Mouse (Mus musculus) embryonic stem cell, embryonic (primary cell): Measurements from ENCODE around the gene Urad.

Source experiments
- CTCF ChIA-PET, 4 experiments: fragments of 300-600 bp in 2 of 4; fragments of 350-600 bp in 2 of 4; sonication (Branson Sonifier 250); formaldehyde crosslinking; loops; one replicate each; lab custom pipeline; 2022; ENCODE audit warnings: inconsistent platforms in 2 of 4; lab: Charles Lee
- POLR2A ChIA-PET, 4 experiments: fragments of 300-600 bp in 2 of 4; fragments of 350-600 bp in 2 of 4; sonication (Branson Sonifier 250); formaldehyde crosslinking; loops; one replicate each; lab custom pipeline; 2022; ENCODE audit warnings: antibody characterized with exemption in 4 of 4, inconsistent platforms in 1 of 4; lab: Charles Lee

Urad gene

DNA sequence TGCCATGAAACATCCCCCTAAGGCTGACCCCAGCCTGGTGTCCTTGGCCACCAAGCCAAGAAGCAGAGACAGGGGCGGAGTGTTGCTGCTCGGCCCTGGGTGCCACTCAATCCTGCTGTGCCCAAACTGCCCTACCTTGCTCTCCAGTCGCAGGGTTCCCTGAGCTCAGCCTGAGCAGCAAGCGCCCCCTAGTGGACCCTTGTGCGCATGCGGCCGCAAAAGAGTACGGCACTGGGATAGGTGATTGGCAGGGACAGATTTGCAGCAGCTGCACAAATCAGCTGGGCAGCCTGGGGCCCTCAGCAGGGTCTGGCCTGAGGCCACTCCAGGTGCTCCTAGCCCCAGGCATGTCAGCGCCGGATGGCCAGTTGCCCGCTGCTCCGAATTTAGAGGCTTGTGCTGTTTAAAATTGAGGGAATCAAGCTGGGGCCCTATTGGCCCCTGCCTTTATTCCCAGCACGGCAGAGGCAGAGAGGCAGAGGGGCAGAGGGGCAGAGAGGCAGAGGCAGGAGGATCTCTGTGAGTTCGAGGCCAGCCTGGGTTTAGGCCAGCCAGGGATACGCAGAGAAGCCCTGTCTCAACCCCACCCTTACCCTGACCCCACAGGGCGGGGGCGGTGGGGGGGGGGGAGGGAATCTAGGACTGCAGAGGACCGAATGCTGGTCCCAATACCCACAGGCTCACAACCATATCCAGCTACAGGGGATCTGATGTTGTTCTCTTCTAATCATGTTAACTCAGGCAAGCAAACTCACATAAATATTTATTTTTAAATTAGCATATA is 28.9 kb downstream of the Urad start:
- POLR2A ChIA-PET = interaction anchor here in 3 of 4 experiments (0.6 to 1.7 kb wide), 14 partner anchors 13 to 457 kb away, joined by 3 to 8 read pairs (median 3); partner anchors contain the start of gene Rasl11a (in 1 of the 3)
- CTCF ChIA-PET = interaction anchor here (0.5 to 3.9 kb wide), 112 partner anchors 9 to 1723 kb away, joined by 3 to 35 read pairs (median 4); partner anchors contain the start of genes Cdx2 (in 2 of the 4), Pdx1 (in 2 of the 4), Mtif3 (in 1 of the 4) and Polr1d (in 1 of the 4)

DNA sequence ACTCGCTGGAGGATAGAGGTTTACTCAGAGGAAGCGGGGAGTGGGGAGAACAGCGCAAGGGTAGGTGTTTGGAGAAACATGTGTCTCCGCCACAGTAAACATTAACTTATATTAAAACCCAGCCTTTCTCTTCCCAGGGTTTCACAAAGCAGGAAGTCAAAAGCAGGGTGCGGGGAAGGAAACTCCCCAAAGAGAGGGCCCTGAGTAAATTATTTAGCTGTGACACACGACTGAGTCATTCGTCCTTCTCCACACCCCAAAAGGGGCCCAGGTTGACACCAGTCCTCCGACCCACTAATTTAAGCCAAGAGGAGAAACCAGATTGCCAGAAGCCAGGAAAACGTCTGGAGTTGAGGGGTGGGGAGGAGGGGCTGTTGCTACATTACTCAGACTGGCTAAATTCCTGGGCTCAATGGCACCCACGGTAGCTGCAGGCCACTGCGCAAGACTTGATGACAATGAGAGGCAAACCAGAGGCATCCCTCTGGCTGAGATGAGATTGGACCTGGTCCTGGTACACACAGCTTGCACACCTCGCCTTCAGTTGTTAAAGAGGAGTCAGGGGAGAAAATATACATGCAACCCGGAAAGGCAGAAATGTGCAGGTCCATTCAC is 29.6 kb downstream of the Urad start:
- ChIA-PET CTCF (interaction anchor here (0.6 to 3.9 kb wide), 87 partner anchors 9 to 633 kb away, joined by 3 to 35 read pairs (median 5); partner anchors contain the start of genes Cdx2 (in 2 of the 4), Pdx1 (in 2 of the 4), Mtif3 (in 1 of the 4) and Polr1d (in 1 of the 4)), POLR2A (interaction anchor here in 3 of 4 experiments (0.6 to 1.7 kb wide), 8 partner anchors 12 to 376 kb away, joined by 3 to 8 read pairs (median 3); no protein-coding TSS in a partner anchor)

DNA sequence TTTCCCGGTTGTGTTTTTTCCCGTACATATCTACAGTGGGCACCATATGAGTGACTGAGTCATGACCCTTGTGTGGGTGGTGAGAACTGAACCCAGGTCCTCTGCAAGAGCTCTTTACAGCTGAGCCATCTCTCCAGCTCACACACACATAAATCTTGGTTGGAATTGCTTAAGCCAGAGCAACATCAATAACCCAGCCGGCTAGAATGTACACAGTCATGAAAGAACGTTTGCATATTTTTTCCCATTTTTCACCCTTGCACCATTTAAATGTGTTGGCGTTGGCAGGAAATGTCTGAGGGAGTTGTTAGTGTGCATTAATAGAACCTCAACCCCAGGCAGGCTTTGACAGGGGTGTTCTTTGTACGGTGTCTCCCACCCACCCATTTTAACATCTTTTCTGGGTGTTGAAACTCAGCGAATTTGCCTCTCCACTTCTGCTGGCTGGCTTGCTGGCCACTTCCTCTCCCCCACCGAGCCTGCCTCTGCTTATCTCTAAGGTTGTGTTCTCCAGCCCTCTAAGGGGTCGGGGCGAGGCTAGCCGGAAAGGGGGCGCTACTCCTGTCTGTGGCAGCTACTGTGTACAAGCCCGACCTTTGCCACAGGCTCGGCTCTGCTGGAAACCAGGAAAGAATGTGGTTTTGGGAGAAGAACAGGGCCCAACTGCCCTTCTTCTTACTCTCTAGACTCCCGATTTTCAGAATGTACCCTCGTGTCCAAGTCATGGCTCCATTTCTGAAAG is 30.3 kb downstream of the Urad start:
- POLR2A ChIA-PET = no interaction called here
- CTCF ChIA-PET = interaction anchor here in 3 of 4 experiments (0.6 to 3.9 kb wide), 25 partner anchors 8 to 617 kb away, joined by 3 to 35 read pairs (median 6); partner anchors contain the start of gene Pdx1 (in 2 of the 3)

DNA sequence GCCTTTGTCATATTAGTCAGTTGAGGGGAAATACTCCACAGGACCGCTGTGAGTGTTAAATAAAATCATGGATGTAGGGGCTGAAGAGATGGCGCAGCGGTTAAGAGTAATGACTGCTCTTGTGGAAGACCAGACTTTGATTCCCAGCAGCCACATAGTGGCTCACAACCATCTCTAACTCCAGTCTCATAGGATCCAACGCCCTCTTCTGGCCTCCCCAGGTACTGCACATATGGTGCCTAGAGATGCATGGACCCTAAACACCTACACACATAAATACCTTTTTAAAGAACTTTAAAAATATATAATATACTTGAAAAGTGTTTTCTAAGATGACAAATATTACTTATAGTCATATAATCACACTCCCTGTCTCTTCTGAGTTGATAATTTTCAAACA is 37.9 kb downstream of the Urad start:
- POLR2A ChIA-PET = interaction anchor here in 1 of 4 experiments (0.5 kb wide), 1 partner anchor 206 kb away, joined by 3 read pairs; no protein-coding TSS in a partner anchor
- CTCF ChIA-PET = interaction anchor here (0.6 to 1.2 kb wide), 7 partner anchors 9 to 379 kb away, joined by 3 to 6 read pairs (median 4); no protein-coding TSS in a partner anchor

GRCm38 (mm10) chr5:147277547-147277925 is 44.7 kb downstream of the Urad start:
- ChIA-PET CTCF (interaction anchor here in 3 of 4 experiments (0.8 to 5.2 kb wide), 11 partner anchors 10 to 369 kb away, joined by 3 to 35 read pairs (median 4); partner anchors contain the start of gene Cdx2 (in 1 of the 3)), POLR2A (interaction anchor here in 2 of 4 experiments (0.7 to 1.7 kb wide), 6 partner anchors 16 to 306 kb away, joined by 3 to 5 read pairs (median 4); no protein-coding TSS in a partner anchor)

GRCm38 (mm10) chr5:147276701-147277546 is 45.3 kb downstream of the Urad start:
- POLR2A ChIA-PET = interaction anchor here in 2 of 4 experiments (0.6 to 1.7 kb wide), 5 partner anchors 22 to 566 kb away, joined by 3 to 5 read pairs (median 4); no protein-coding TSS in a partner anchor

GRCm38 (mm10) chr5:147275761-147276160 is 46.5 kb downstream of the Urad start:
- CTCF ChIA-PET = interaction anchor here in 3 of 4 experiments (0.6 to 5.2 kb wide), 5 partner anchors 16 to 327 kb away, joined by 3 to 35 read pairs (median 4); partner anchors contain the start of gene Gtf3a (in 1 of the 3)
- POLR2A ChIA-PET = no interaction called here

More at GRCm38 (mm10) chr5:147276701-147277546, 45.3 kb downstream of the Urad start:
- CTCF ChIA-PET = interaction anchor here in 3 of 4 experiments (0.6 to 5.2 kb wide), 14 partner anchors 10 to 368 kb away, joined by 3 to 35 read pairs (median 4); partner anchors contain the start of gene Cdx2 (in 1 of the 3)

GRCm38 (mm10) chr5:147274174-147275141 is 47.8 kb downstream of the Urad start:
- ChIA-PET CTCF (interaction anchor here in 3 of 4 experiments (0.6 to 5.2 kb wide), 11 partner anchors 17 to 599 kb away, joined by 3 to 35 read pairs (median 4); no protein-coding TSS in a partner anchor), POLR2A (interaction anchor here in 2 of 4 experiments (0.9 to 2.7 kb wide), 5 partner anchors 13 to 32 kb away, joined by 3 to 8 read pairs (median 5); partner anchors contain the start of gene Cdx2 (in 1 of the 2))

- CTCF ChIA-PET = interaction anchor here (0.6 to 1.6 kb wide), 8 partner anchors 26 to 358 kb away, joined by 3 to 8 read pairs (median 4); no protein-coding TSS in a partner anchor
- POLR2A ChIA-PET = interaction anchor here in 1 of 4 experiments (1.2 to 2.7 kb wide), 4 partner anchors 15 to 28 kb away, joined by 4 to 8 read pairs (median 6); no protein-coding TSS in a partner anchor
Measured at GRCm38 (mm10) chr5:147272808-147273345, 49.4 kb downstream of the Urad start.

DNA sequence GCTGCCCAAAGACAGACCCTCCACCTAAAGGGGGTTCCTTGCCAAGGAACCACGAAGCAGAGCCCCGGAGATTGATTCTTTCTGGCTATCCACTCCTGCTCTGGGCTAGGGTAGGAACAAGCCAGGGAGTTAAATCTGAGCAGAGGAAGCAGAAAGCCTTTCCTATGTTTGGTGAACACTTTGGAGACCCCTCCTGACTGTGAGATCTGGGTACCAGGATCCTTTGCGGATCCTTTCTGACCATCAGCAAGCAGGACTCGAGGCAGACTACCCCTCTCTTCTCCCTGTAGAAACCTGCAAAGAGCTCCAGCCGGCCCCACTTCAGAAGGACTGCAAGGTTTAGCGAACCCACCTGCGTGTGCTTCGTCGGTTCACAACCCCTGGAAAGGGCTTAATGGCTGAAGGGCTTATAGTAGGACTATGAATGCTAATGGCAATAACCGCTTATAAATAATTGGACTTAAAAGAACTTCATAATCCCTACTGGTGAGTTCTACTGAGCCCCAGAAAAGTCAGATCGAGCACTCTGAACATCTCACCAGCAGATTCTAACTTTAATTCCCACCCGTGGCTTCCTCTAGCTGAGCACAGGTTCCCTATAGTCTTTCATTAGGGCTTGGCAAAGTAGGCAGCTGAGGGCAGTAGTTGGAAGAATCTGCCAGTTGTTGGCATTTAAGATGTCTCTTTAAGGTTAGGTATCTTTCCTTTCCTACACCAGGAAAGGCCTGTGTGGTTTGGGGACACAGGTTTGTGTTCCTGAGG is 50.0 kb downstream of the Urad start:
- CTCF ChIA-PET = interaction anchor here (0.6 to 1.6 kb wide), 6 partner anchors 27 to 357 kb away, joined by 3 to 6 read pairs (median 4); no protein-coding TSS in a partner anchor

DNA sequence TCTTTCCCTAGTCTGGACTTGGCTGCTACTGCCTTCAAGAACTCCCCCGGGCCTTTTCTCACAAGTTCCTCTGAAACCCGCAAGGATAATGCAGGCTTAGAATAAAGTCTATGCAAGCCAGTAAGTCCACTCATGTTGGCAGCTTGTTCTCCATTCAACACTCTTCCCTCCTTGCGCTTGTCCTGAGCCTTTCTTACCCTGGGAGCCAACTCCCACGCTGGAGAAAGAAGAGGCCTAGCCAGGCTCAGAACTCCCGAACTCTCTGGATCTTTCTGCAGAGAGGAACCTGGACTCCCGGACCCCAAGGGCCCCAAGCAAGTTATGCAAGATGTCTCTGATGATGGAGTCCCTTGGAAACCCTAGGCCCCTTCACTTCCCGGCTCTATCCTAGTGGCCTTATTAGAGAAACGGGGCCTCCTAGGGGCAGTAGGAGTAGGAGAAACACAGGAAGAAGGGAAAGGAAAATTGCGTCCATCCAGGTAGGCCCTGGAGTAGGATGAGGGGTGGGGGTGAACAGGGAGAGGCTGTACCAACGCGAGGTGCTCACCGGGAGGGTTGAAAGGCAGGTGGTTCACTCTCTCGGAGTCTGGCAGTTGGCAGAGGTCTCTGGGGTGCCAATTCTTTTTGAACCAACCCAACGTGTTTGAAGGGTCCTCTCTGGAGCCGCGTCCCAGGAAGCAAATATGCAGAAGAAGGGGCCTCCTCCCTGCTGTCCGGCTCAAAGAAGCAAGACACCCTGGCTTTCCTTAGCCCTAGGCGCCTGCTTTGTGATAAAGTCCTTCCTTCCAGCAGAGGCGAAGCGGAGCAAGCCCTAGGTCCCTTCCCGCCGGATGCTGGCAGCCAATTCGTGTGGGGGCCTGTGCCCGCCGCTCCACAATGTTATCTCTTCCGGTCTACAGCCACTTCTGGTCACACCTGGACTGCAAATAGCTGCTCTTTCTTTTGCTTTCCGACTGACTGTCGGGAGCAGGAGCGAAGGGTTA is 51.3 kb downstream of the Urad start:
- CTCF ChIA-PET = interaction anchor here (0.6 to 2.4 kb wide), 11 partner anchors 17 to 1524 kb away, joined by 3 to 11 read pairs (median 6); no protein-coding TSS in a partner anchor
- POLR2A ChIA-PET = interaction anchor here (0.6 to 2.7 kb wide), 8 partner anchors 12 to 355 kb away, joined by 3 to 8 read pairs (median 4); no protein-coding TSS in a partner anchor

More for the DNA sequence above, 50.0 kb downstream of the Urad start:
- POLR2A ChIA-PET = interaction anchor here in 2 of 4 experiments (0.5 to 2.7 kb wide), 4 partner anchors 14 to 87 kb away, joined by 3 to 8 read pairs (median 4); no protein-coding TSS in a partner anchor

DNA sequence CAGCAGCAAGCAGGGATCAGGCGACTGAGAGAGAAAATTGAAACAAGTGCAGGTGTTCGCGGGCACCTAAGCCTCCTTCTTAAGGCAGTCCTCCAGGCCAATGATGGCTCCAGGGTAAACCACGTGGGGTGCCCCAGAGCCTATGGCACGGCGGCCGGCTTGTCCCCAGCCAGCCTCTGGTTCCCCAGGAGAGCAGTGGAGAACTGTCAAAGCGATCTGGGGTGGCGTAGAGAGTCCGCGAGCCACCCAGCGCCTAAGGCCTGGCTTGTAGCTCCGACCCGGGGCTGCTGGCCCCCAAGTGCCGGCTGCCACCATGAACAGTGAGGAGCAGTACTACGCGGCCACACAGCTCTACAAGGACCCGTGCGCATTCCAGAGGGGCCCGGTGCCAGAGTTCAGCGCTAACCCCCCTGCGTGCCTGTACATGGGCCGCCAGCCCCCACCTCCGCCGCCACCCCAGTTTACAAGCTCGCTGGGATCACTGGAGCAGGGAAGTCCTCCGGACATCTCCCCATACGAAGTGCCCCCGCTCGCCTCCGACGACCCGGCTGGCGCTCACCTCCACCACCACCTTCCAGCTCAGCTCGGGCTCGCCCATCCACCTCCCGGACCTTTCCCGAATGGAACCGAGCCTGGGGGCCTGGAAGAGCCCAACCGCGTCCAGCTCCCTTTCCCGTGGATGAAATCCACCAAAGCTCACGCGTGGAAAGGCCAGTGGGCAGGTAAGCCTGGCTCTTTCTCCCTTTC is 52.1 kb downstream of the Urad start, which contains the start of gene Pdx1:
Pdx1 (plus strand) TSS at position 34 of the 747 bp plus-strand sequence.
- ChIA-PET POLR2A (interaction anchor here in 1 of 4 experiments (0.6 kb wide), 1 partner anchor 248 kb away, joined by 3 read pairs; no protein-coding TSS in a partner anchor), CTCF (interaction anchor here in 3 of 4 experiments (0.6 to 2.4 kb wide), 9 partner anchors 11 to 1525 kb away, joined by 3 to 11 read pairs (median 3); no protein-coding TSS in a partner anchor)
